Mouse (Mus musculus) hindbrain, embryonic 12.5 days (tissue): Measurements from ENCODE around the gene Vmn1r66. TPM values are rescaled to one million over a fixed set of nuclear protein-coding genes. Genes with fewer than 3 reads are reported as not detected.
"Not testable (repeated sequence)": the region's sequence is repeated elsewhere in the genome, so short reads cannot be mapped to it uniquely, and the experiment has no call there.

Source experiments
- ATAC-seq: fragments of 200-750 bp; cut with Nextera tagmentation; 2 replicates; pipeline ENCODE4 v1.8.0; 2017; ENCODE audit warnings: moderate TSS enrichment; ENCODE audit not compliant: low FRiP score
- H3K27ac ChIP-seq: fragments of 300-500 bp; sonication (generic); 2 replicates; pipeline ENCODE4 v1.5.1; 2016; ENCODE audit warnings: mild to moderate bottlenecking
- H3K27me3 ChIP-seq: fragments of 300-500 bp; sonication (generic); 2 replicates; pipeline ENCODE4 v1.6.1; 2016; ENCODE audit warnings: mild to moderate bottlenecking
- H3K36me3 ChIP-seq: fragments of 300-500 bp; sonication (generic); 2 replicates; pipeline ENCODE4 v1.6.1; 2016; ENCODE audit warnings: mild to moderate bottlenecking
- H3K4me1 ChIP-seq: fragments of 300-500 bp; sonication (generic); 2 replicates; pipeline ENCODE4 v1.6.1; 2016
- H3K4me2 ChIP-seq: fragments of 300-500 bp; sonication (generic); replicated peaks from 2 replicates; pipeline ENCODE4 v1.6.1; 2016; ENCODE audit warnings: mild to moderate bottlenecking
- H3K4me3 ChIP-seq: fragments of 300-500 bp; sonication (generic); 2 replicates; pipeline ENCODE4 v1.5.1; 2016; ENCODE audit warnings: mild to moderate bottlenecking
- H3K9ac ChIP-seq: fragments of 300-500 bp; sonication (generic); 2 replicates; pipeline ENCODE4 v1.6.1; 2016; ENCODE audit warnings: mild to moderate bottlenecking, moderate library complexity
- H3K9me3 ChIP-seq: fragments of 300-500 bp; sonication (generic); replicated peaks from 2 replicates; pipeline ENCODE4 v1.6.1; 2016; ENCODE audit warnings: mild to moderate bottlenecking
- WGBS: fragments of 180-500 bp; shearing (Covaris S2); methylation state at CpG from one replicate; pipeline ENCODE4 v1.1.7; 2016; 5-methylcytosine and 5-hydroxymethylcytosine counted together
- polyA plus RNA-seq: library from polyadenylated mRNA; unstranded; fragments of >200 nt; fragmentation: Nextera tagmentation; extraction: Ambion mirVana; gene quantifications from 2 replicates; pipeline ENCODE4 v1.2.1, GENCODE M21; 2016

Vmn1r66 gene
- not detected in 2 replicates for polyA plus RNA-seq

DNA sequence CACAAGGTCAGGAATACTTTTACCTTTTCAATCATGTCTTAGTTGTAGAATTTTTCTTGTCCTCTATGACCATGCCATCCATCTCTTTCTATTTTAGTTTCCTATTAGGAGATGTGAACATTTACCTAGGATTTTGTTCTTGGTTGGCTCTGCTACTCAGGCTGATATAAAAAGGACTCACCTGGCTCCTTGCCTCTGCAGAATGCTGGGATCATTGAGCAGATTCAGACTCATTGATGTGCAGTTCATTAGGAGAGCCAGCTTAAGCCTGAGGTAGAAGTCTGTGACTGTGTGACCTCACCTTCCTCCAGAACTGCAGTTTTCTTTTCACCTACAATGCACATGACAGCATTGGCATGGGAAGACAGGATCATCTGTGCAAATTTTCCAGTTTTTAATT lies at the start of gene Vmn1r66:
Gene Vmn1r66 (minus strand): TSS at position 101 of the 400 bp plus-strand sequence.
- no peaks in the 10 kb centered on the region for H3K36me3 ChIP-seq
- no peaks in the 10 kb centered on the region for H3K27me3 ChIP-seq
- no peak within 1 kb of the TSS for H3K27ac ChIP-seq
- no peak within 1 kb of the TSS for H3K4me3 ChIP-seq
- H3K4me1 ChIP-seq: no peaks in the 10 kb centered on the region
- no peak for ATAC-seq
- no peak within 1 kb of the TSS for H3K9ac ChIP-seq
- H3K4me2 ChIP-seq: no peak within 1 kb of the TSS
- peaks cover 16% of the 10 kb centered on the region for H3K9me3 ChIP-seq

DNA sequence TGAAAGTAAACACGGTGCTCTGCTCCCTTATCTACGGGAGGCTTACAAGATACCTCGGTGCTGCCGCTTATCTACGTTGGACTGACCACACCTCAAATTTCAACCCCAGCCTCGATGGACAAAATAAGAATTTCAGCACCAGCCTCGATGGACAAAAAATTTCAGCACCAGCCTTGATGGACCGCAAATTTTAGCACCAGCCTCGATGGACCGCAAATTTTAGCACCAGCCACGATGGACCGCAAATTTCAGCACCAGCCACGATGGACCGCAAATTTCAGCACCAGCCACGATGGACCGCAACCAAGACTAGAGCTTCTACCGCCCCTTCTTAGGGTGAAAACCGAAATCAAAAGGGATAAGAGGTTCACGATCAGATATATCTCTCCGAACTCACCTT lies 47.7 kb upstream of the Vmn1r66 start:
- H3K4me2 ChIP-seq, H3K27me3 ChIP-seq, H3K27ac ChIP-seq, H3K36me3 ChIP-seq, H3K4me3 ChIP-seq, H3K4me1 ChIP-seq, ATAC-seq, H3K9ac ChIP-seq: not testable (repeated sequence)
- H3K9me3 ChIP-seq: peaks cover 30% of the 10 kb centered on the region
- 78% methylated on average over 20 of the region's 20 CpGs for WGBS

DNA sequence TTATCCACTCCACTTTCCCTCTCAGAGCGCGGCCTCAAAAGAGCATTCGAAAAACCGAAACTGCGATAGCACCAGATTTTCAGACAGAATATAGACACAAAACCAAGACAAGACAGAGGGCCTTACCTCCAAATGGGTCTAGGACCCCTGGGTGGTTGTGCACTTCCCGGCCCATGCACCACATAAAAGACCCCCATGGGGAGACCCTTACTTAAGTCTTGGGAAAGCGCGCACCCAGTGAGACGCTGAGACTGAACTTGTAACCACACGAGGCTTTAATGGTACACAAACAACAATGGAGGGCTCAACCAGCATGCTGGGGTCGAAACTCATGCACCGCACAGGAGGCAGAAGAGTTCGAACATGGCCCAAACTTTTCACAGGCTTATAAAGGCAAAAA lies 25.7 kb downstream of the Vmn1r66 start:
- Histone ChIP-seq H3K27me3 (no peaks in the 10 kb centered on the region), H3K9ac (no peak overlapping the region), H3K36me3 (no peaks in the 10 kb centered on the region), H3K4me3 (no peak overlapping the region), H3K27ac (no peak overlapping the region), H3K9me3 (peaks cover 40% of the 10 kb centered on the region), H3K4me2 (no peak overlapping the region), H3K4me1 (no peaks in the 10 kb centered on the region)
- 93% methylated on average over 13 of the region's 13 CpGs for WGBS
- no peak for ATAC-seq

DNA sequence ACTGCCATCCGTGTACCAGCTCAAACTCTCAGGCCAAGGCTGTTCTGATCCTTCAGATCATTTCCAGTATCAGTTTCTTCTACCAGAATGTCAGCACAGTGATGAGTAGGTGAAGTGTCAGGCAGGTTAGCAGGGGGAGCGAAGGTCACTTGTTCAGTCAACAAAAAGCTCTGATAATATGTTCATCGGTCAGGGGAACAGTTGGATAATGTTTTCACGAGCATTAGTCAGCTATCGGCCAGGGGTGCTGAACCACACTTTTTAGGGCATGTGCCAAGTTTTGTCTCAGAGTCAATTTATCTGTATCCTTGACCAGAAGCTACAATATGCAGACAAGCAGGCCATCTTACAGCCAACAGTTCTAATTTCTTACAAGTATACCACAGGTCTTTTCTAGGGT lies 28.7 kb downstream of the Vmn1r66 start:
- Histone ChIP-seq H3K36me3 (no peaks in the 10 kb centered on the region), H3K4me2 (no peak overlapping the region), H3K4me3 (no peak overlapping the region), H3K9ac (no peak overlapping the region), H3K27me3 (no peaks in the 10 kb centered on the region), H3K4me1 (no peaks in the 10 kb centered on the region), H3K9me3 (peaks cover 45% of the 10 kb centered on the region), H3K27ac (no peak overlapping the region)
- WGBS: 86% methylated on average over 5 of the region's 5 CpGs
- ATAC-seq: no peak

Other genes starting within 250 kb of the Vmn1r66 start
- gene Vmn2r50, start 224.7 kb downstream of the Vmn1r66 start, polyA plus RNA-seq: not detected in 2 replicates
- gene Vmn2r51, start 172.3 kb downstream of the Vmn1r66 start, polyA plus RNA-seq: not detected in 2 replicates
- not detected in 2 replicates for gene Vmn2r52, start 101.4 kb downstream of the Vmn1r66 start, polyA plus RNA-seq
- not detected in 2 replicates for gene Vmn1r67, start 165.3 kb upstream of the Vmn1r66 start, polyA plus RNA-seq
- gene Zik1, start 217.4 kb upstream of the Vmn1r66 start, polyA plus RNA-seq: 42.1 and 47.6 TPM in 2 replicates